Mouse (Mus musculus) adrenal gland, postnatal 0 days (tissue): ENCODE results near the gene Chst7. TPM values are rescaled to one million over a fixed set of nuclear protein-coding genes. Genes with fewer than 3 reads are reported as not detected.

Experiments
- polyA plus RNA-seq: library from polyadenylated mRNA; unstranded; fragments of >200 nt; fragmentation: Nextera tagmentation; extraction: Ambion mirVana; gene quantifications from 2 replicates; pipeline ENCODE4 v1.2.1, GENCODE M21; 2015

Gene Chst7
- 2.4 and 2.5 TPM in 2 replicates for polyA plus RNA-seq

GRCm38 (mm10) chrX:20059381-20059971, at the start of gene Chst7:
Gene Chst7, plus strand, starts transcription at chrX:20059560.

Other genes with a start within 250 kb of the Chst7 start
- gene Slc9a7, start 232.2 kb downstream of the Chst7 start, polyA plus RNA-seq: 2.6 and 3.1 TPM in 2 replicates